Mouse (Mus musculus) lung, embryonic 14.5 days (tissue): ENCODE measurements around the gene Rab11a. TPM values are rescaled to one million over a fixed set of nuclear protein-coding genes. Genes with fewer than 3 reads are reported as not detected.
"Not testable (repeated sequence)": the region's sequence is repeated elsewhere in the genome, so short reads cannot be mapped to it uniquely, and the experiment has no call there.

Experiments
- ATAC-seq: fragments of 200-750 bp; cut with Nextera tagmentation; 2 replicates; pipeline ENCODE4 v1.8.0; 2017; ENCODE audit warnings: mild to moderate bottlenecking, moderate TSS enrichment, moderate library complexity; ENCODE audit not compliant: insufficient read depth
- DNase-seq: peaks from one replicate; pipeline ENCODE4 v3.0.0-alpha.2; 2015
- H3K27ac ChIP-seq: fragments of 300-500 bp; sonication (generic); 2 replicates; pipeline ENCODE4 v1.5.1; 2014; ENCODE audit warnings: low read depth, mild to moderate bottlenecking, moderate library complexity
- H3K27me3 ChIP-seq: fragments of 300-500 bp; sonication (generic); 2 replicates; pipeline ENCODE4 v1.6.1; 2014; ENCODE audit warnings: low read length, control low read depth; ENCODE audit not compliant: insufficient read depth
- H3K36me3 ChIP-seq: fragments of 300-500 bp; sonication (generic); 2 replicates; pipeline ENCODE4 v1.6.1; 2014; ENCODE audit warnings: control low read depth; ENCODE audit not compliant: insufficient read depth
- H3K4me1 ChIP-seq: fragments of 300-500 bp; sonication (generic); 2 replicates; pipeline ENCODE4 v1.6.1; 2014; ENCODE audit warnings: antibody characterized with exemption, control low read depth; ENCODE audit not compliant: insufficient read depth
- H3K4me2 ChIP-seq: fragments of 300-500 bp; sonication (generic); 2 replicates; pipeline ENCODE4 v1.6.1; 2014; ENCODE audit warnings: mild to moderate bottlenecking
- H3K4me3 ChIP-seq: fragments of 300-500 bp; sonication (generic); 2 replicates; pipeline ENCODE4 v1.5.1; 2014; ENCODE audit warnings: low read depth, low read length
- H3K9ac ChIP-seq: fragments of 300-500 bp; sonication (generic); 2 replicates; pipeline ENCODE4 v1.6.1; 2014
- H3K9me3 ChIP-seq: fragments of 300-500 bp; sonication (generic); 2 replicates; pipeline ENCODE4 v1.6.1; 2016; ENCODE audit warnings: low read depth, low read length, control low read depth
- CTCF ChIP-seq: IDR thresholded peaks from 2 replicates; pipeline ENCODE4 v1.5.1; 2016; ENCODE audit warnings: antibody characterized with exemption, low read depth
- WGBS: fragments of 180-500 bp; shearing (Covaris S2); extraction: QIAGEN DNeasy Blood & Tissue Kit; methylation state at CpG from one replicate; pipeline ENCODE4 v1.1.7; 2014; 5-methylcytosine and 5-hydroxymethylcytosine counted together
- polyA plus RNA-seq: library from polyadenylated mRNA; unstranded; fragments of >200 nt; fragmentation: Nextera tagmentation; extraction: Ambion mirVana; gene quantifications from 2 replicates; pipeline ENCODE4 v1.2.1, GENCODE M21; 2014

Gene Rab11a
- polyA plus RNA-seq, 1 experiment from 2014 or later = 327 TPM

DNA sequence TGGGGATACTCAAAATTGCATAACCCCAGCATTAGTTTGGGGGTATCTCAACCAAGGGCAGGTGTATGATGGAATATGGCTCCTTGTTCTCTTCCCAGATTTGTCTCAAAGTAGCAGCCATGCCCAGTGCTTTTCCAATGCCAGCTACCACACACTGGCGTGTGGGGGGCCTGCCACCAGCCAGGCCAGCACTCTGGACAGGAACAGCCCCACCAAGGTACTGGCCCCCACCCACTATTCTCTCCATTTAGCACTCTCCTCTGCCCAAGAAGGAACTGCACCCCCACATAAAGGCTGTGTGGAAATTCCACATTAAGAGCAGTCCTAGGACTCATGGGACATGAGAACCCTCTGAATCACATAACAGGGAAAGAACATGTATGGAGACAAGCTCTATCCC is 42.3 kb downstream of the Rab11a start:
- no peak overlapping the region for H3K4me2 ChIP-seq
- DNase-seq (no peak), ATAC-seq (no peak)
- TF ChIP-seq CTCF = no peak
- H3K4me1 ChIP-seq = no peaks in the 10 kb centered on the region
- H3K36me3 ChIP-seq = peaks cover 5% of the 10 kb centered on the region; the same call in 1 of the 2 replicates
- H3K9me3 ChIP-seq = no peaks in the 10 kb centered on the region
- H3K9ac ChIP-seq = no peak overlapping the region
- no peak overlapping the region for H3K27ac ChIP-seq
- 79% methylated on average over 1 of the region's 1 CpGs for WGBS
- H3K4me3 ChIP-seq = no peak overlapping the region
- no peaks in the 10 kb centered on the region for H3K27me3 ChIP-seq

DNA sequence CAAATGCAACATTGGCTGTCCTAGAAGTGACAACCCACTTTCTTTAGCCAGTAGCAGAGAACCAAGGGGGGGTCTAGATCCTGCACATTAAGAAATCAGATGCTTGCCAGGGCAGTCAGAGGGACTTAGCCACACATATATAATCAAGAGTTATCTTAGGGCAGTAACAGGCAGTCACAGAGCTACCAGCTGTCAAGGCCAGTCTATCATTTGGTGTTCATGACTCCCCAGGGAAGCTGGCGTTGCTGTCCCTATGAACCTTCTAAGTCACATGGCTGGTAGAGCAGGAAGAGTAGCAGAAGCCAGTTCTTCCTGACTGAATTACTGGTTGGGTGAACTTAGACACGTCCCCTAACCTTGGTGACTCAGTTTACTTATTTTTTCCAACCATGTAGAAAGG is 44.5 kb downstream of the Rab11a start:
- no peak overlapping the region for H3K4me2 ChIP-seq
- ATAC-seq (no peak), DNase-seq (no peak)
- no peaks in the 10 kb centered on the region for H3K9me3 ChIP-seq
- H3K27me3 ChIP-seq = no peaks in the 10 kb centered on the region
- H3K4me3 ChIP-seq = no peak overlapping the region
- no peak overlapping the region for H3K27ac ChIP-seq
- no peak for TF ChIP-seq CTCF
- 75% methylated on average over 2 of the region's 2 CpGs for WGBS
- H3K4me1 ChIP-seq = no peaks in the 10 kb centered on the region
- 0 out of 2 replicates have a peak, but pooled peaks cover 5% of the 10 kb centered on the region for H3K36me3 ChIP-seq
- no peak overlapping the region for H3K9ac ChIP-seq

DNA sequence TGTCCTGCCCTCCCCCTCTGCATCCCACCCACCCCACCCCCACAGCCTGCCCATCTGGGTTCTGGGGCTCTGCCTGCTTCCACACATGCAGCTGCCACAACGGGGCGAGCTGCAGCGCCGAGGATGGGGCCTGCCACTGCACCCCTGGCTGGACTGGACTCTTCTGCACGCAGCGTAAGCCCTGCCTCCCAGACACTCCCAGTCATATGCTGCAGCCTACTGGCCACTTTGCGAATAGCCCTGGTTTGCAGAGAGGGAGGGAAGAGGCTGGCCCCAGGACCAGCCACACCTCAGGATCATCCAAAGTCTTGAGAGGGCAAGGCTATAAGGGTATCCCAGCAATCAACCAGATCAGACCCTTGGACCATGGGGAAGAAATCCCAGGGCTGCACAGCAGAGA is 46.4 kb downstream of the Rab11a start:
- ATAC-seq = peak; percentile 70
- 5% methylated on average over 7 of the region's 7 CpGs for WGBS
- Histone ChIP-seq H3K4me1 (no peaks in the 10 kb centered on the region), H3K4me2 (no peak overlapping the region), H3K27ac (no peak overlapping the region), H3K27me3 (no peaks in the 10 kb centered on the region), H3K9ac (no peak overlapping the region), H3K9me3 (no peaks in the 10 kb centered on the region), H3K36me3 (0 out of 2 replicates have a peak, but pooled peaks cover 2% of the 10 kb centered on the region), H3K4me3 (no peak overlapping the region)
- peak; percentile 92 for TF ChIP-seq CTCF
- DNase-seq = peak; percentile 79

DNA sequence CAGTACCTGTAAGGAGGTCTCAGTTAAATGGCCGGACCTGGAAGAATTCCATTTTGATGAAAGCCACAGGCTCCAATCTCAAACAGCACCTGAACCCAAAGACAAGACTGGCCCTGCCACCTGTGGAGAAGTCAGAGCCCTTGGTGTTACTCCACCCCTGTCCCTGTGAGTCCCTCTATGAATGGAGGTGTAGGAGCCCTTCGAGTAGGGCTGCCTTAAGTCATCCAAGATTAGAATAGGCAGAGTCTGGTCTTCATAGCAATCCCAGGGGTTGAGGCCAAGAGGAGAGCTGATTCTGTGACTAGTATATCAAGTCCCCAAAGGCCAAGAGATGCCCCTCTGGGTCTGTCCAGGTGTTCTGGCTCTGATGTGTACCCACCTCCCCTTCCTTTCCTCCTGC is 46.8 kb downstream of the Rab11a start:
- DNase-seq (no peak), ATAC-seq (peak; percentile 14; the same call in 1 of the 2 replicates)
- Histone ChIP-seq H3K36me3 (no peaks in the 10 kb centered on the region), H3K9me3 (no peaks in the 10 kb centered on the region), H3K4me3 (no peak overlapping the region), H3K27me3 (no peaks in the 10 kb centered on the region), H3K27ac (no peak overlapping the region), H3K9ac (no peak overlapping the region), H3K4me1 (no peaks in the 10 kb centered on the region), H3K4me2 (no peak overlapping the region)
- no peak for TF ChIP-seq CTCF
- WGBS = 88% methylated on average over 2 of the region's 2 CpGs

DNA sequence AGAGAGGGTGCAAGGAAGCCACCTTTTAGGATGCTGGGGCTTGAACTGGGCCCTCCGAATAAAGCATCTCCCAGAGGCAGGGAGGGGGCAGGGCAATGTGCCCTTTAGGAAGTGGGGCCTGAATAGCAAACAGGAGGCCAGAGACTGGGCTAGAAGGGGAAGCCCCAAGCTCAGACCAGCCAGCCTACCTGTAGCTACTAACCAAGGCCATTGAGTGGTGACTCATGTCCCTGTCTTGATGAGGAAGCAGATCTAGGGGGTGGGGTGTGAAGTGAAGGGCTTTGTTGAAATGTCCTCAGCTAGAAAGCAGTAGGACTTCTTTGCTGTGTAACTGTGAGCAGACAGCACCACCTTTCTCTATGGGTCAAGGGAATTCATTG is 49.6 kb downstream of the Rab11a start:
- no peak overlapping the region for H3K4me2 ChIP-seq
- H3K27ac ChIP-seq = no peak overlapping the region
- H3K9ac ChIP-seq = no peak overlapping the region
- H3K9me3 ChIP-seq = no peaks in the 10 kb centered on the region
- no peaks in the 10 kb centered on the region for H3K27me3 ChIP-seq
- no peak for TF ChIP-seq CTCF
- H3K36me3 ChIP-seq = no peaks in the 10 kb centered on the region
- 70% methylated on average over 1 of the region's 1 CpGs for WGBS
- ATAC-seq (no peak), DNase-seq (no peak)
- H3K4me3 ChIP-seq = no peak overlapping the region
- no peaks in the 10 kb centered on the region for H3K4me1 ChIP-seq

DNA sequence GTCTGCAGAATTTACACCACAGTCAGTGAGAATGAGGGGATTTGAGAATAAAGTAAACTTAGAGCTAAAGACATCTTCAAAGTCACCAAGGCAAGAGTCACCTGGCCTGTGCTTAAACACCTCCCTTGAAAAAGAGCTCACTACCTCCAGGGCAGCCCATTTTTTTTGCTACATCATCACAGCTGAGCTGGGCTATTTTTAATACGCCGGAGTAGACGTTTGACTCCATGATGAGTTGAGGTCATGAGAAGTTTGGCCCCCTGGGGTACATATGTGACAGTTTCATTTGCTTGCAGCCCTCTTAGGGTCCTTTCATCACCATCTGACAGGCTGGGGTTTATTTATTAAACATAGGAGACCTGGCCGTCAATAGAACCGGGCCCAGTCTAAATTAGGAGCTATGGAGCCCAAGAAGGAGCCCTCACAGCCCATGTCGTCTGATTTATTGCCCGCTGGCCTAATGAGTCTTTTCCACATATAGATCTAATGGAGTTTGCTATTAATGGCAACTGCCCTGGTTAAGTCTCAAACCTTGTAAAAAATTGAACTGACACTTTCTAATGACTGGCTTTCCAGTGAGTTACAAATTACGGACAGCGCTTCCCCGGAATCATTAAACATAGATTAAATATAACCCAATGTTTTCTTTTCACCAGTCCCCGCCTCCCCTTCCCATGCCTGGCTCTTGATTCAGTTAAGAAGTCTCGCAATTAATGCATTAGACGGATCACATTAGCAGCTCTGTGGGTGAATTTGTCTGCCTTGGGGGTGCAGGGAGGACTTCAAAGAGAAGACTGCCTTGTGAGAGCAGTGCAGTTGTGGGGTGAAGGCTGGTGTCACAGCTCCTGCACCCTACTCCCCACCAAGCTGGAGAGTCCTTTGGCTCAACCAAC is 50.2 kb downstream of the Rab11a start:
- Histone ChIP-seq H3K9ac (no peak overlapping the region), H3K4me2 (no peak overlapping the region), H3K36me3 (no peaks in the 10 kb centered on the region), H3K27me3 (no peaks in the 10 kb centered on the region), H3K4me3 (no peak overlapping the region), H3K4me1 (no peaks in the 10 kb centered on the region), H3K27ac (no peak overlapping the region), H3K9me3 (no peaks in the 10 kb centered on the region)
- no peak for TF ChIP-seq CTCF
- 36% methylated on average over 13 of the region's 13 CpGs for WGBS
- DNase-seq (no peak), ATAC-seq (no peak)

DNA sequence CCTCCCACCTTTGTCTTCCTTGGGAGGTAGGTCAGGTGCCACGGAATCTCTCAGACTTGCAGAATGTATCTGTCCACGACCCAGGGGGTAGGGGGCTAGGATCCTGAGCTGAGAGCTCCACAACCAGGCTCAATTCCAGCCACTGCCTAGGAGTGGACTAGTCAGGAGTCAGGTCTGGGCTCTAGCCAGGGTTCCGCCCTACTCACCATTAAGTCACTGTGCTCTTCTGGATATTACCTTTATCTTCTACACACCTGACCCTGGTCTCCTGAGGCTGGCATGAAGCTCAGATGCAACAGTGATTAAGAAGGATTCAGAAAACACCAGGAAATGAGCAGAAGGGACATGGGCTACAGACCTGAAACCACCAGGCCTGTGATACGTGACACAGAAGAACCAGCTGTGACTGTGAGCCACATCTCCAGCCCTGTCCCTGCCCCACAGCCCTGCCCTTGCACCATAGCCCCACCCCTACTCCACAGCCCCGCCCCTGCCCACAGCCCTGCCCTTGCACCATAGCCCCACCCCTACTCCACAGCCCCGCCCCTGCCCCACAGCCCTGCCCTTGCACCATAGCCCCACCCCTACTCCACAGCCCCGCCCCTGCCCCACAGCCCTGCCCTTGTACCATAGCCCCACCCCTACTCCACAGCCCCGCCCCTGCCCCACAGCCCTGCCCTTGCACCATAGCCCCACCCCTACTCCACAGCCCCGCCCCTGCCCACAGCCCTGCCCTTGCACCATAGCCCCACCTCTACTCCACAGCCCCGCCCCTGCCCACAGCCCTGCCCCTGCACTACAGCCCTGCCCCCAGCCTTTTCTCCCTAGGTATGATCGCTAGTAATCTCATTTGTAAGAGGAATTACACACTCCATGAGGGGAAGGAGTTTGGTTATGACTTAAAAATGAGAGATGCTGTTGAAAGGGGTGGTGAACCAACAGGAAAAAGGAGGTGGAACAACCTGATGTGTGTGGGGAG is 65.9 kb downstream of the Rab11a start:
- DNase-seq, H3K36me3 ChIP-seq, H3K9ac ChIP-seq, H3K4me2 ChIP-seq, ATAC-seq, H3K4me1 ChIP-seq, H3K4me3 ChIP-seq, H3K27ac ChIP-seq, H3K27me3 ChIP-seq, H3K9me3 ChIP-seq: not testable (repeated sequence)
- 39% methylated on average over 6 of the region's 11 CpGs for WGBS
